Mouse (Mus musculus) liver, adult 2 months (tissue): Measurements from ENCODE around the gene Prps1l1. TPM values are rescaled to one million over a fixed set of nuclear protein-coding genes. Genes with fewer than 3 reads are reported as not detected.
A peak's percentile ranks its signal among the peaks of the same experiment; 100 is the strongest.

ENCODE experiments used
- DNase-seq: peaks from one replicate; pipeline ENCODE4 v3.0.0-alpha.2; 2011; ENCODE audit warnings: low read depth, low spot score; ENCODE audit errors: extremely low read depth
- H3K27ac ChIP-seq: fragments of 200-500 bp; replicated peaks from 2 replicates; pipeline ENCODE4 v1.5.1; 2012; ENCODE audit warnings: low read depth, mild to moderate bottlenecking, control low read depth, inconsistent platforms, low read length; ENCODE audit not compliant: insufficient read depth
- H3K27me3 ChIP-seq: fragments of 200-500 bp; 2 replicates; pipeline ENCODE4 v1.6.1; 2012; ENCODE audit warnings: mild to moderate bottlenecking, moderate library complexity, low read length, inconsistent platforms; ENCODE audit not compliant: control insufficient read depth, insufficient read depth
- H3K36me3 ChIP-seq: fragments of 200-500 bp; 2 replicates; pipeline ENCODE4 v1.6.1; 2012; ENCODE audit warnings: low read length, inconsistent platforms; ENCODE audit not compliant: control insufficient read depth, insufficient read depth
- H3K4me1 ChIP-seq: fragments of 200-500 bp; 2 replicates; pipeline ENCODE4 v1.6.1; 2011; ENCODE audit warnings: low read length; ENCODE audit not compliant: control insufficient read depth, insufficient read depth
- H3K4me3 ChIP-seq: fragments of 200-500 bp; 2 replicates; pipeline ENCODE4 v1.5.1; 2011; ENCODE audit warnings: low read depth, mild to moderate bottlenecking, control low read depth, low read length, moderate library complexity; ENCODE audit not compliant: insufficient read depth
- H3K79me2 ChIP-seq: fragments of 200-500 bp; 2 replicates; pipeline ENCODE4 v1.6.1; 2012; ENCODE audit warnings: inconsistent platforms, mild to moderate bottlenecking, low read length, moderate library complexity; ENCODE audit not compliant: control insufficient read depth, insufficient read depth
- H3K9ac ChIP-seq: fragments of 200-500 bp; 2 replicates; pipeline ENCODE4 v1.6.1; 2012; ENCODE audit warnings: low read depth, mild to moderate bottlenecking, control low read depth, inconsistent platforms, low read length
- CTCF ChIP-seq: fragments of 200-500 bp; IDR thresholded peaks from 2 replicates; pipeline ENCODE4 v1.5.1; 2011; ENCODE audit warnings: low read depth, low read length, control low read depth
- POLR2A ChIP-seq: fragments of 200-500 bp; IDR thresholded peaks from 2 replicates; pipeline ENCODE4 v1.6.1; 2011; ENCODE audit warnings: low read length, control low read depth; ENCODE audit not compliant: insufficient read depth; ENCODE audit errors: extremely low read depth
- WGBS: fragments of 180-500 bp; shearing (Covaris S2); methylation state at CpG from one replicate; pipeline ENCODE4 v1.1.7; 2018; 5-methylcytosine and 5-hydroxymethylcytosine counted together
- polyA plus RNA-seq: library from polyadenylated mRNA; depleted of rRNA; stranded (reverse); fragments of >200 nt; gene quantifications from 2 replicates; pipeline ENCODE4 v1.2.3, GENCODE M21; 2012; rRNA removed
- total RNA-seq: library from RNA; depleted of rRNA; stranded (reverse); fragments of >200 nt; gene quantifications from 2 replicates; pipeline ENCODE4 v1.2.3, GENCODE M21; 2014; rRNA removed

The Prps1l1 gene
- not detected in 2 replicates for total RNA-seq
- not detected in 2 replicates for polyA plus RNA-seq

DNA sequence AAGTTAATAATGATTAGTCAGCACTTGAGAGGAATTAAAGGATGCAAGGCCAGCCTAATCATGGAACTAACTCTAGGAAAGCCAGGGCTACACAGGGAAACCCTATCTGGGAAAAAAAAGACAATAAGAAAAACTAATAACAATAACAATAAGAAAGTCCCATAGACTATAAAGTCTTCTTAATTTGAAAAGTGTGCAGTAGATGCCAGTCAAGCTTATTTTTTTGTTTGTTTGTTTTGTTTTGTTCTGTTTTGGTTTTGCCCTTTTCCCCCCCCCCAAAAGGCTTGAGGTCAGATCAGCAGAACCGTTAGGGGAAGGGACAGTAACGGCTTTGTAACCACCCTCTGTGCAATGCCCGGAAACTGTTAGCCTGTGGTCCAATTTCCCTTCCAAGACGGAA lies at the start of gene Prps1l1:
Prps1l1 (plus strand) TSS at position 301 of the 400 bp plus-strand sequence.
- no peak within 1 kb of the TSS for H3K4me3 ChIP-seq
- 92% methylated on average over 4 of the region's 4 CpGs for WGBS
- no peaks in the 10 kb centered on the region for H3K27me3 ChIP-seq
- H3K9ac ChIP-seq = no peak within 1 kb of the TSS
- TF ChIP-seq POLR2A = no peak
- TF ChIP-seq CTCF = no peak
- H3K4me1 ChIP-seq = peaks cover 4% of the 10 kb centered on the region; the same call in 1 of the 2 replicates
- no peak for DNase-seq
- no peaks in the 10 kb centered on the region for H3K36me3 ChIP-seq
- no peak within 1 kb of the TSS for H3K27ac ChIP-seq
- no peaks in the 10 kb centered on the region for H3K79me2 ChIP-seq

GRCm38 (mm10) chr12:34937918-34938317 lies 46.6 kb upstream of the Prps1l1 start:
- H3K79me2 ChIP-seq = no peaks in the 10 kb centered on the region
- no peak overlapping the region for H3K27ac ChIP-seq
- no peak for TF ChIP-seq POLR2A
- TF ChIP-seq CTCF = peak; percentile 5; the same call in 1 of the 2 replicates
- no peaks in the 10 kb centered on the region for H3K36me3 ChIP-seq
- WGBS = 96% methylated on average over 1 of the region's 1 CpGs
- peak; percentile 28 for DNase-seq
- no peak overlapping the region for H3K9ac ChIP-seq
- H3K27me3 ChIP-seq = no peaks in the 10 kb centered on the region
- H3K4me3 ChIP-seq = no peak overlapping the region
- H3K4me1 ChIP-seq = no peaks in the 10 kb centered on the region

DNA sequence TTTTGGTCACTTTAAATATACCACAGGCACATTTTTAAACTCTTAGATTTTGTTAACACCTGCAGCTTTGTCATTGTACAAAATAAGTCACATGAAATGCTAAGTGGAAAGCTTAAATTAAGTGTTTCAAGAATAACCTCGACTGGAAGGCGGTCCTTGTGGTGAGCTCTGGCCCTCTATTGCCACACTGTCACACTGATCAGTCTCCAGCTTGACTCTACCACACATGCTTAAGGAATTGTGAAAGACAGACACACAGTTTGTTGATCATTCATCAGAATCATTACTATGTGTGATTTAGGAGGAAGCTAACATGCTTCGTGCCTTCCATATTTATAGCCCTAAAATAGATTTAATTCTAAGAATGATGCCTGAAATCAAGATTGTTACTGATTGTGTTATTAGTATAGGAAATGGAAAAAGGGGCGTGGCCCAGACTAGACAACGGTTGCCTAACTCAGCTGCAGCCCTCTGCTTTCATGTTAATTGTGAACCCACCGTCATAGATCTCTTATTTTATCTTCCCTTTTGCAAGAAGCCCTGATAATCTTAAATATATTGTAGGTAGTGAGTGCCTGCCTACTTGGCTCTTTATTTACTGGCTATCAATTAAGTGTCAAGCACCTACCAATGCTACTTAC lies 35.4 kb upstream of the Prps1l1 start:
- H3K4me3 ChIP-seq = no peak overlapping the region
- no peaks in the 10 kb centered on the region for H3K36me3 ChIP-seq
- no peaks in the 10 kb centered on the region for H3K4me1 ChIP-seq
- no peak for TF ChIP-seq POLR2A
- no peak for TF ChIP-seq CTCF
- no peak overlapping the region for H3K27ac ChIP-seq
- no peaks in the 10 kb centered on the region for H3K27me3 ChIP-seq
- H3K9ac ChIP-seq = no peak overlapping the region
- 78% methylated on average over 6 of the region's 6 CpGs for WGBS
- H3K79me2 ChIP-seq = no peaks in the 10 kb centered on the region
- DNase-seq = no peak

DNA sequence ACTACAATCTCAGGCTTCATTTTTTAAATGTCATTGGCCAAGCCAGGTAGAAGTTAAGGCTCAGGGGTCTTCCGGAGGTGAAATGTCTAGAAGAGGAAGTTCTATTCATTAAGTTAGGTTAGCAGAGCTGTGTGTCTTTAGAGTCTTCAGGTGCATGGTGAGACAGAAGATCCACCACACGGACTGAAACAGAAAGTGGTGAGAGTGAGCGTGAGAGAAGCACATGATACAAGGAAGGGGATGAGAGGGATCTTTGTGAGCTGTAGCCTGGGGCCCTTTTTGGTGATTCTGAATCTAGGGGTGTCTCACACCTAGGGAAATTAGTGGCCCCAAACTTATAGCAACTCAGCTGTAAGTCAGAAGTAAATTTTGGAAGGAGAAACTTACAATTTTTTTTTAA lies 8.6 kb upstream of the Prps1l1 start:
- Histone ChIP-seq H3K36me3 (no peaks in the 10 kb centered on the region), H3K27me3 (no peaks in the 10 kb centered on the region), H3K9ac (no peak overlapping the region), H3K4me1 (no peaks in the 10 kb centered on the region), H3K27ac (no peak overlapping the region), H3K4me3 (no peak overlapping the region), H3K79me2 (no peaks in the 10 kb centered on the region)
- TF ChIP-seq POLR2A (no peak), CTCF (no peak)
- 90% methylated on average over 3 of the region's 3 CpGs for WGBS
- no peak for DNase-seq

GRCm38 (mm10) chr12:34985865-34986264 lies 1.3 kb downstream of the Prps1l1 start:
- 76% methylated on average over 5 of the region's 5 CpGs for WGBS
- Histone ChIP-seq H3K79me2 (no peaks in the 10 kb centered on the region), H3K4me3 (no peak overlapping the region), H3K9ac (no peak overlapping the region), H3K27ac (no peak overlapping the region), H3K36me3 (no peaks in the 10 kb centered on the region), H3K27me3 (no peaks in the 10 kb centered on the region), H3K4me1 (peaks cover 12% of the 10 kb centered on the region; the same call in 1 of the 2 replicates)
- DNase-seq = peak; percentile 10
- TF ChIP-seq CTCF (no peak), POLR2A (no peak)

DNA sequence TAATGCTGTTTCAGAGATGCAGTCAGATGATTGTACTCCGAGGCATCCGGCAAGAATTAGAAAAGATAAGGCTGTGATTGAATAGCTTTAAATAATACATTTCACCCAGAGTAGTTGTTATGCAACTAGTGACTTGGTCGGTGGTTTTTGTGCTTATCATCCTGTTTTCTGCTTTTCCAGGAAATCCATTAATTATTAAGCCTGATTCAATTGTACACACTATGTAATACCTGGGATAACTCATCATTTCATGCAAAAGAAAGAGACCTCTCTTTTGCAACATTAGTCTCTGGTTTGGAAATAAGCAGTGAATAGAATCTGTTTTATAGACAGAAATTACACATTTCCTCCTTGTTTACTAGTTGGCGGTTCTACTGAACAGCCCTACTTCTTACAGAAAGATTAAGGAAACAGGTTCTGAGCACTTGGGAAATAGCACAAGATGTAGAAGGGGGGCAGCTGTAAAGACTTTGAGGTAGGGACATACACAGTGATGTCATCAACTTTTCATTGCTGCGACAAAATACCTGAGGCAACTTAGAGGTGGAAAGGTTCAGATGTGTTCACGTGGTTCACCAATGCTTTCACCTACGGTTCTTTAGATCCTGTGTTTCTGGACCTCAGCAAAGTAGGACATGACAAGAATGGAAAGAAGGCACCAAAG lies 5.1 kb downstream of the Prps1l1 start:
- H3K4me3 ChIP-seq = peak overlapping the region; percentile 42; the same call in 1 of the 2 replicates

More for the DNA sequence above, 5.1 kb downstream of the Prps1l1 start:
- Histone ChIP-seq H3K36me3 (no peaks in the 10 kb centered on the region), H3K79me2 (no peaks in the 10 kb centered on the region), H3K27ac (peak overlapping the region; percentile 85), H3K9ac (no peak overlapping the region), H3K27me3 (no peaks in the 10 kb centered on the region), H3K4me1 (peaks cover 12% of the 10 kb centered on the region; the same call in 1 of the 2 replicates)
- DNase-seq = peak; percentile 94
- WGBS = 18% methylated on average over 7 of the region's 7 CpGs
- no peak for TF ChIP-seq CTCF
